1 mouse cellular context compared by ENCODE assay signal in the genomic region with DNA sequence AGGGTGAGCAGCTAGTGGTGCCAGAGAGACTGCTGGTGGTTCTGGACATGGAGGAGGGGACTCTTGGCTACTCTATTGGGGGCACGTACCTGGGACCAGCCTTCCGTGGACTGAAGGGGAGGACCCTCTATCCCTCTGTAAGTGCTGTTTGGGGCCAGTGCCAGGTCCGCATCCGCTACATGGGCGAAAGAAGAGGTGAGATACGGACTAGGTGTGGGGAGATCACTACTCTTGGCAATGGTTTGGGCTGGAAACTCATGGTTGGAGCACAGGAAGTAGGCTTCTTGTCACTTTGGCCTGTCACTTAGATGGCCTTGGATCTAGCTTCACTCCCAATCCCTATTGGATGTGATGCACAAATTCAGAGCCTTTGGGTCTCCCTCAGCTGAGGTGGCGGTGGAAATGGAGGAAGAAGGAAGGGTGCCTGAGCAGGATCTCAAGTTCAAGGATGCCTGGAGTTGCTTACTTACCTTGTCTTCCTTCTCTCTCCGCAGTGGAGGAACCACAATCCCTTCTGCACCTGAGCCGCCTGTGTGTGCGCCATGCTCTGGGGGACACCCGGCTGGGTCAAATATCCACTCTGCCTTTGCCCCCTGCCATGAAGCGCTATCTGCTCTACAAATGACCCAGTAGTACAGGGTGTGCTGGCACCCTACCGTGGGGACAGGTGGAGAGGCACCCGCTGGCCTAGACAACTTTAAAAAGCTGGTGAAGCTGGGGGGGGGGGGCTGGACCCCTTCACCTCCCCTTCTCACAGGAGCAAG.
TF ChIP-seq lines count a peak whose summit lies in the region.

No protein-coding gene starts in this region.

TF ChIP-seq in ES-E14, 5 proteins besides CTCF, POLR2A, EP300 and RAD21 (continued from another document):
- TF ChIP-seq CHD2 (IDR thresholded peaks at IDR 0.05; ENCODE audit: low read depth, low read length) = no peak
- no peak for TF ChIP-seq ZC3H11A (IDR thresholded peaks at IDR 0.05; ENCODE audit: borderline replicate concordance, low read depth, low read length)
- no peak for TF ChIP-seq HCFC1 (IDR thresholded peaks at IDR 0.05; ENCODE audit: borderline replicate concordance, insufficient read depth, low read length)
- no peak for TF ChIP-seq MAFK (IDR thresholded peaks at IDR 0.05; ENCODE audit: insufficient read depth, low read depth, low read length)
